Mouse (Mus musculus) embryonic facial prominence, embryonic 13.5 days (tissue): ENCODE measurements around the gene Pcmt1. TPM values are rescaled to one million over a fixed set of nuclear protein-coding genes. Genes with fewer than 3 reads are reported as not detected.

Experiments
- ATAC-seq: fragments of 200-750 bp; cut with Nextera tagmentation; 2 replicates; pipeline ENCODE4 v1.8.0; 2017; ENCODE audit warnings: low read depth; ENCODE audit not compliant: insufficient number of reproducible peaks, insufficient read depth, low FRiP score, low TSS enrichment
- H3K27ac ChIP-seq: fragments of 300-500 bp; sonication (generic); 2 replicates; pipeline ENCODE4 v1.5.1; 2015; ENCODE audit warnings: moderate library complexity, mild to moderate bottlenecking, inconsistent platforms
- H3K27me3 ChIP-seq: fragments of 300-500 bp; sonication (generic); 2 replicates; pipeline ENCODE4 v1.6.1; 2015; ENCODE audit warnings: mild to moderate bottlenecking, inconsistent platforms
- H3K36me3 ChIP-seq: fragments of 300-500 bp; sonication (generic); 2 replicates; pipeline ENCODE4 v1.6.1; 2015; ENCODE audit warnings: mild to moderate bottlenecking, inconsistent platforms
- H3K4me1 ChIP-seq: fragments of 300-500 bp; sonication (generic); 2 replicates; pipeline ENCODE4 v1.6.1; 2015; ENCODE audit warnings: inconsistent platforms
- H3K4me2 ChIP-seq: fragments of 300-500 bp; sonication (generic); 2 replicates; pipeline ENCODE4 v1.6.1; 2015; ENCODE audit warnings: moderate library complexity, mild to moderate bottlenecking, inconsistent platforms
- H3K4me3 ChIP-seq: fragments of 300-500 bp; sonication (generic); 2 replicates; pipeline ENCODE4 v1.5.1; 2015; ENCODE audit warnings: mild to moderate bottlenecking, inconsistent platforms
- H3K9ac ChIP-seq: fragments of 300-500 bp; sonication (generic); 2 replicates; pipeline ENCODE4 v1.6.1; 2015; ENCODE audit warnings: mild to moderate bottlenecking, inconsistent platforms
- H3K9me3 ChIP-seq: fragments of 300-500 bp; sonication (generic); 2 replicates; pipeline ENCODE4 v1.6.1; 2016; ENCODE audit warnings: inconsistent platforms
- WGBS: fragments of 180-500 bp; shearing (Covaris S2); methylation state at CpG from one replicate; pipeline ENCODE4 v1.1.7; 2015; ENCODE audit warnings: mixed read lengths; 5-methylcytosine and 5-hydroxymethylcytosine counted together
- polyA plus RNA-seq: library from polyadenylated mRNA; unstranded; fragments of >200 nt; fragmentation: Nextera tagmentation; extraction: Ambion mirVana; gene quantifications from 2 replicates; pipeline ENCODE4 v1.2.1, GENCODE M21; 2015

Gene Pcmt1
- 126 and 135 TPM in 2 replicates for polyA plus RNA-seq

DNA sequence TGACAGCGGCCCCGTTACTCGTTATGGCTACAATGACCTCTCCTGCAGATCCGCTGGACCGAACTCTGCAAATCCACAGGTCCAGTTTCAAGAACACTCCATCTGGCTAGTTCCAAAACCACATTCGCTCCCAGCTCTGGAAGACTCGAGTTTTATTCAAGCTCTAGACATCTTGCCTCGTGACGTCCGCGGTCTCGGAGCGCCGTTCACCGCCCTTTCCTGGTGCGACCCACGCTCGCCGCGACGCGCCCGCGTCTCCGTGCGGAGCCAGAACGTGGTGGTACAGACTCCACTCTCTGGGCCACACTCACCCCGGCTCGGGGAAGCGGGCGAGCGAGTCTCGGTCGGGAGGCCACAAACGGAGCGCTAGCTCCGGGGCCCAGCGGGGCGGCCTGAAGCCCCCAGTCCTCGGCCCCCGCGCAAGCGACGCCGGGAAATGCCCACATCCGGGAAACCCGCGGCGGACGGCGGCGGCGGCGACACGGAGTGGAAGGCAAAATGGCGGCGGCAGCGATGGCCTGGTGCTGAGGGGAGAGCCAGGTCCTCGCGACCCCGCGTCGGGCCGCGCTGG is at the start of gene Pcmt1, which contains the start of gene Lats1:
Gene Pcmt1 (minus strand): TSS at position 406 of the 571 bp plus-strand sequence.
Gene Lats1 (plus strand): TSS at position 484 of the 571 bp plus-strand sequence.
- H3K4me1 ChIP-seq = peaks cover 32% of the 10 kb centered on the region
- H3K36me3 ChIP-seq = peaks cover 35% of the 10 kb centered on the region

DNA sequence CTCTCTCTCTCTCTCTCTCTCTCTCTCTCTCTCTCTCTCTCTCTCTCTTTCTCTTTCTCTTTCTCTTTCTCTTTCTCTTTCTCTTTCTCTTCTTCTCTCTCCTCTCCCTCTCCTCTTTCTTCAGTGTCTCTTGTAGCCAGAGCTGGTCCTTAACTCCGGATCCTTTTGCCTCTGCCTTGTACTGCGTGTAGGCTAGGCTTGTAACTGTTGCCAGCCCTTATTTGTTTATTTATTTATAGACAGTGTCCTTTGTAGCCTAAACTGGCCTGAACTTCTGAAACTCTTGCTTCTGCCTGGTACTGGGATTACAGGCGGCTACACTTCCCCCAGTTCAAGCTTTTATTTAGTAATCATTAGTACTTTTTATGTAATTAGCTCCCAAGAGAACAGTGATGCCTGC is 46.1 kb upstream of the Pcmt1 start:
- peak overlapping the region; percentile 82 for H3K4me3 ChIP-seq
- no peak for ATAC-seq
- no peaks in the 10 kb centered on the region for H3K9me3 ChIP-seq
- peak overlapping the region; percentile 37; the same call in 1 of the 2 replicates for H3K9ac ChIP-seq
- H3K27ac ChIP-seq = no peak overlapping the region
- no peaks in the 10 kb centered on the region for H3K27me3 ChIP-seq
- 15% methylated on average over 3 of the region's 3 CpGs for WGBS
- H3K4me1 ChIP-seq = peaks cover 9% of the 10 kb centered on the region
- no peaks in the 10 kb centered on the region for H3K36me3 ChIP-seq
- peak overlapping the region; percentile 81 for H3K4me2 ChIP-seq

More for the DNA sequence above, at the start of gene Pcmt1, which contains the start of gene Lats1:
- WGBS = under 1% methylated on average over 60 of the region's 65 CpGs
- Histone ChIP-seq H3K27ac (peak within 1 kb of the TSS; percentile 96), H3K9ac (peak within 1 kb of the TSS; percentile 100), H3K4me2 (peak within 1 kb of the TSS; percentile 68), H3K4me3 (peak within 1 kb of the TSS; percentile 99), H3K27me3 (no peaks in the 10 kb centered on the region), H3K9me3 (no peaks in the 10 kb centered on the region)
- ATAC-seq = peak; percentile 82

GRCm38 (mm10) chr10:7726501-7726812 is 45.5 kb upstream of the Pcmt1 start:
- peak overlapping the region; percentile 82 for H3K4me3 ChIP-seq
- no peaks in the 10 kb centered on the region for H3K9me3 ChIP-seq
- H3K27ac ChIP-seq = peak overlapping the region; percentile 81
- ATAC-seq = no peak
- no peaks in the 10 kb centered on the region for H3K36me3 ChIP-seq
- H3K4me2 ChIP-seq = peak overlapping the region; percentile 81
- peaks cover 7% of the 10 kb centered on the region for H3K4me1 ChIP-seq
- no peaks in the 10 kb centered on the region for H3K27me3 ChIP-seq
- 0% methylated on average over 8 of the region's 8 CpGs for WGBS
- peak overlapping the region; percentile 85 for H3K9ac ChIP-seq

DNA sequence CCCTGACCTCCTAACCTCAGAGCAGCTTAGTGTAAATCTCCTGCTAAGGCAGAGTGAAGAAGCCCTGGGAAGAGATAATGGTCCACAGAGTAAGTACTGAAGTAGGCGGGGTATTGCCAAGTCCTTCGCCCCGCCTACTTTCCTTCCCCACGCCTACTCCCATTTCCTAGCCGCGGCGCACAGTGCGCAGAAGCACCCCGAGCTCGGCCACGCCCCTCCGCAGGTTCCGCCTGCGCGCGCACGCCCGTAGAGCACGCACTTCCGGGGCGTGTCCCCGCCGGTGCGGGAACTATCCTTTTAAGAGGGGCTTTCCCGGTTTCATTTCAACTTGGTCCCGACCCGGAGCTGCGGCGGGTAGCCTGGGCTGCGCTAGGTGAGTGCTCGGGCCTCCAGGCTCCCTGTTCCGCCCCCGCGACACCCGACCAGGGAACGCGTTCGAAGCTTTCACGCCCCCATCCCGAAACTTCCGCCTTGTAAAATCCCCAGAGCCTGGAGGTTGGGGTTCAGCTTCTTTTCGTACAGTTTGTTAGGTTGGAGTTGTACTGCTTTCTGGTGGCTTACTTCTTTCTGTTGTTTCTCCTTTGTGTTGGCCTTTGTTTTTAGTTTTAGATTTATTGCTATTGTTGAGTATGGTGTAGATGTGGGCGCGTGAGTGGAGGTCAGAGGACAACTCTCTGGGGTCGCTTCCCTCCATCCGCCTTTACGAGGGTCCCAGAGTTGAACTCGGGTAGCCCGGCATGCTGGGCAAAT is 45.0 kb upstream of the Pcmt1 start, which contains the start of gene Katna1:
Gene Katna1 (plus strand): TSS at position 250 of the 750 bp plus-strand sequence.
- peak within 1 kb of the TSS; percentile 81 for H3K27ac ChIP-seq
- H3K4me3 ChIP-seq = peak within 1 kb of the TSS; percentile 82
- H3K36me3 ChIP-seq = no peaks in the 10 kb centered on the region
- peak; percentile 97 for ATAC-seq
- WGBS = under 1% methylated on average over 49 of the region's 49 CpGs
- H3K9me3 ChIP-seq = no peaks in the 10 kb centered on the region
- peaks cover 7% of the 10 kb centered on the region for H3K4me1 ChIP-seq
- peak within 1 kb of the TSS; percentile 81 for H3K4me2 ChIP-seq
- peak within 1 kb of the TSS; percentile 85 for H3K9ac ChIP-seq
- H3K27me3 ChIP-seq = no peaks in the 10 kb centered on the region

GRCm38 (mm10) chr10:7715056-7715455 is 34.1 kb upstream of the Pcmt1 start:
- ATAC-seq = no peak
- Histone ChIP-seq H3K9me3 (no peaks in the 10 kb centered on the region), H3K9ac (no peak overlapping the region), H3K36me3 (peaks cover 49% of the 10 kb centered on the region), H3K4me1 (no peaks in the 10 kb centered on the region), H3K4me3 (no peak overlapping the region), H3K27me3 (no peaks in the 10 kb centered on the region), H3K27ac (no peak overlapping the region), H3K4me2 (no peak overlapping the region)
- 81% methylated on average over 7 of the region's 7 CpGs for WGBS

DNA sequence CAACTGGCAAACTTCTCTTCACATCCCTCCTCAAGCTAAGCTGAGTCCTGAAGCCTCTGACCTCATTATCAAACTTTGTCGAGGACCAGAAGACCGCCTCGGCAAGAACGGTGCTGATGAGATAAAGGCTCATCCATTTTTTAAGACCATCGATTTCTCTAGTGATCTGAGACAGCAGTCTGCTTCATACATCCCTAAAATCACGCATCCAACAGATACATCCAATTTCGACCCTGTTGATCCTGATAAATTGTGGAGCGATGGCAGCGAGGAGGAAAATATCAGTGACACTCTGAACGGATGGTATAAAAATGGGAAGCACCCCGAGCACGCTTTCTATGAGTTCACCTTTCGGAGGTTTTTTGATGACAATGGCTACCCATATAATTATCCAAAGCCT is 31.6 kb upstream of the Pcmt1 start:
- Histone ChIP-seq H3K27ac (no peak overlapping the region), H3K27me3 (no peaks in the 10 kb centered on the region), H3K36me3 (peaks cover 70% of the 10 kb centered on the region), H3K9ac (no peak overlapping the region), H3K9me3 (no peaks in the 10 kb centered on the region), H3K4me2 (no peak overlapping the region), H3K4me3 (no peak overlapping the region), H3K4me1 (no peaks in the 10 kb centered on the region)
- 94% methylated on average over 13 of the region's 13 CpGs for WGBS
- ATAC-seq = no peak

GRCm38 (mm10) chr10:7710121-7710520 is 29.2 kb upstream of the Pcmt1 start:
- H3K27me3 ChIP-seq = no peaks in the 10 kb centered on the region
- no peak overlapping the region for H3K9ac ChIP-seq
- H3K36me3 ChIP-seq = peaks cover 80% of the 10 kb centered on the region
- no peaks in the 10 kb centered on the region for H3K9me3 ChIP-seq
- H3K27ac ChIP-seq = no peak overlapping the region
- H3K4me2 ChIP-seq = no peak overlapping the region
- no peak overlapping the region for H3K4me3 ChIP-seq
- no peak for ATAC-seq
- no peaks in the 10 kb centered on the region for H3K4me1 ChIP-seq
- WGBS = 92% methylated on average over 5 of the region's 5 CpGs

DNA sequence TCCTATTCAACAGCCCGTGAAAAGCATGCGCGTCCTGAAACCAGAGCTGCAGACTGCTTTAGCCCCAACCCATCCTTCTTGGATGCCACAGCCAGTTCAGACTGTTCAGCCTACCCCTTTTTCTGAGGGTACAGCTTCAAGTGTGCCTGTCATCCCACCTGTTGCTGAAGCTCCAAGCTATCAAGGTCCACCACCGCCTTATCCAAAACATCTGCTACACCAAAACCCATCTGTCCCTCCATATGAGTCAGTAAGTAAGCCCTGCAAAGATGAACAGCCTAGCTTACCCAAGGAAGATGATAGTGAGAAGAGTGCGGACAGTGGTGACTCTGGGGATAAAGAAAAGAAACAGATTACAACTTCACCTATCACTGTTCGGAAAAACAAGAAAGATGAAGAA is 21.6 kb upstream of the Pcmt1 start:
- H3K27me3 ChIP-seq = no peaks in the 10 kb centered on the region
- no peak overlapping the region for H3K27ac ChIP-seq
- H3K36me3 ChIP-seq = peaks cover 88% of the 10 kb centered on the region
- ATAC-seq = no peak
- H3K9ac ChIP-seq = no peak overlapping the region
- WGBS = 98% methylated on average over 6 of the region's 6 CpGs
- H3K4me3 ChIP-seq = no peak overlapping the region
- H3K9me3 ChIP-seq = no peaks in the 10 kb centered on the region
- no peaks in the 10 kb centered on the region for H3K4me1 ChIP-seq
- no peak overlapping the region for H3K4me2 ChIP-seq

DNA sequence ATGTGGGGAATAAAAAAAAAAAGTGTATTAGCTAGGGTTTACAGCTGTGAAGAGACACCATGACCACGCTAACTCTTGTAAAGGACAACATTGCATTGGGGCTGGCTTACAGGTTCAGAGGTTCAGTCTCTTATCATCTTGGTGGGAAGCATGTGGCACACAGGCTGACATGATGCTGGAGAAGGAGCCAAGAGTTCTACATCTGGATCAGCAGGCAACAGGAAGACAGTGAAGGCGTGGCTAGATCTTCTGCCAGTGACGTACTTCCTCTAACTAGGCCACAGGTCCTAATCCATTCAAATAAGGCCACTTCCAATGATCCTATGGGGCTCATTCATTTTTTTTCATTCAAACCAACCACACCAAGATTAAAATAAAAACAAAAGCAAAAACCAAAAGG is 19.2 kb upstream of the Pcmt1 start:
- Histone ChIP-seq H3K4me1 (no peaks in the 10 kb centered on the region), H3K4me2 (no peak overlapping the region), H3K9ac (no peak overlapping the region), H3K9me3 (no peaks in the 10 kb centered on the region), H3K27ac (no peak overlapping the region), H3K4me3 (no peak overlapping the region), H3K36me3 (peaks cover 90% of the 10 kb centered on the region), H3K27me3 (no peaks in the 10 kb centered on the region)
- 88% methylated on average over 3 of the region's 3 CpGs for WGBS
- no peak for ATAC-seq

- Histone ChIP-seq H3K27ac (no peak overlapping the region), H3K9me3 (no peaks in the 10 kb centered on the region), H3K4me1 (no peaks in the 10 kb centered on the region), H3K9ac (no peak overlapping the region), H3K4me3 (no peak overlapping the region), H3K4me2 (no peak overlapping the region), H3K36me3 (peaks cover 82% of the 10 kb centered on the region), H3K27me3 (no peaks in the 10 kb centered on the region)
- ATAC-seq = no peak
Measured at GRCm38 (mm10) chr10:7695286-7695685, 14.3 kb upstream of the Pcmt1 start.

GRCm38 (mm10) chr10:7686902-7687301 is 6.0 kb upstream of the Pcmt1 start:
- Histone ChIP-seq H3K4me1 (peaks cover 20% of the 10 kb centered on the region), H3K27ac (no peak overlapping the region), H3K36me3 (peaks cover 12% of the 10 kb centered on the region), H3K4me2 (no peak overlapping the region), H3K4me3 (no peak overlapping the region), H3K9me3 (no peaks in the 10 kb centered on the region), H3K9ac (no peak overlapping the region), H3K27me3 (no peaks in the 10 kb centered on the region)
- 94% methylated on average over 6 of the region's 6 CpGs for WGBS
- ATAC-seq = no peak

- H3K4me2 ChIP-seq = peak overlapping the region; percentile 68
- H3K4me3 ChIP-seq = peak overlapping the region; percentile 99
- ATAC-seq = no peak
- no peaks in the 10 kb centered on the region for H3K27me3 ChIP-seq
- peak overlapping the region; percentile 100 for H3K9ac ChIP-seq
- 0 out of 2 replicates have a peak overlapping the region, but pooled peaks have one; percentile 96 for H3K27ac ChIP-seq
- peaks cover 32% of the 10 kb centered on the region for H3K4me1 ChIP-seq
- no peaks in the 10 kb centered on the region for H3K9me3 ChIP-seq
- peaks cover 25% of the 10 kb centered on the region for H3K36me3 ChIP-seq
- WGBS = 55% methylated on average over 3 of the region's 3 CpGs
Measured at GRCm38 (mm10) chr10:7682249-7682648, 1.3 kb upstream of the Pcmt1 start.
